Mouse (Mus musculus) heart, postnatal 0 days (tissue): ENCODE data around the gene Cyp4v3. TPM values are rescaled to one million over a fixed set of nuclear protein-coding genes. Genes with fewer than 3 reads are reported as not detected.

Experiments
- ATAC-seq: fragments of 200-750 bp; cut with Nextera tagmentation; 2 replicates; pipeline ENCODE4 v1.8.0; 2017; ENCODE audit warnings: low read depth, moderate number of reproducible peaks, moderate library complexity; ENCODE audit not compliant: insufficient read depth
- DNase-seq: peaks from one replicate; pipeline ENCODE4 v3.0.0-alpha.2; 2016; ENCODE audit warnings: low spot score
- H3K27ac ChIP-seq: fragments of 300-500 bp; sonication (generic); 2 replicates; pipeline ENCODE4 v1.5.1; 2014; ENCODE audit warnings: low read depth, mild to moderate bottlenecking
- H3K27me3 ChIP-seq: fragments of 300-500 bp; sonication (generic); 2 replicates; pipeline ENCODE4 v1.6.1; 2014; ENCODE audit warnings: low read length, mixed read lengths; ENCODE audit not compliant: control insufficient read depth, insufficient read depth
- H3K36me3 ChIP-seq: fragments of 300-500 bp; sonication (generic); replicated peaks from 2 replicates; pipeline ENCODE4 v1.6.1; 2014; ENCODE audit warnings: low read length, mixed read lengths; ENCODE audit not compliant: control insufficient read depth, insufficient read depth
- H3K4me1 ChIP-seq: fragments of 300-500 bp; sonication (generic); 2 replicates; pipeline ENCODE4 v1.6.1; 2014; ENCODE audit warnings: antibody characterized with exemption; ENCODE audit not compliant: control insufficient read depth, insufficient read depth
- H3K4me2 ChIP-seq: fragments of 300-500 bp; sonication (generic); 2 replicates; pipeline ENCODE4 v1.6.1; 2014; ENCODE audit warnings: low read depth, mild to moderate bottlenecking, low read length, moderate library complexity
- H3K4me3 ChIP-seq: fragments of 300-500 bp; sonication (generic); 2 replicates; pipeline ENCODE4 v1.5.1; 2014; ENCODE audit warnings: low read depth, low read length
- H3K9ac ChIP-seq: fragments of 300-500 bp; sonication (generic); replicated peaks from 2 replicates; pipeline ENCODE4 v1.6.1; 2014; ENCODE audit warnings: low read depth, low read length, mixed read lengths
- H3K9me3 ChIP-seq: fragments of 300-500 bp; sonication (generic); replicated peaks from 2 replicates; pipeline ENCODE4 v1.6.1; 2016; ENCODE audit warnings: low read length; ENCODE audit not compliant: control insufficient read depth
- CTCF ChIP-seq: IDR thresholded peaks from 2 replicates; pipeline ENCODE4 v1.5.1; 2016; ENCODE audit warnings: antibody characterized with exemption, control low read depth, low read depth
- EP300 ChIP-seq: IDR thresholded peaks from 2 replicates; pipeline ENCODE4 v1.6.1; 2016; ENCODE audit warnings: antibody characterized with exemption, low read depth
- WGBS: fragments of 180-500 bp; shearing (Covaris S2); extraction: QIAGEN DNeasy Blood & Tissue Kit; methylation state at CpG from one replicate; pipeline ENCODE4 v1.1.7; 2014; 5-methylcytosine and 5-hydroxymethylcytosine counted together
- polyA plus RNA-seq: library from polyadenylated mRNA; unstranded; fragments of >200 nt; fragmentation: Nextera tagmentation; extraction: Ambion mirVana; gene quantifications from 2 replicates; pipeline ENCODE4 v1.2.1, GENCODE M21; 2015
- total RNA-seq: library from RNA; depleted of rRNA; stranded (reverse); fragments of >200 nt; gene quantifications from 2 replicates; pipeline ENCODE4 v1.2.3, GENCODE M21; 2014; ENCODE audit warnings: low replicate concordance

Cyp4v3 gene
- total and polyA plus RNA-seq, 2 experiments from 2014 or later = 0.83 to 1.3 TPM

GRCm38 (mm10) chr8:45268485-45268884 is 64.5 kb downstream of the Cyp4v3 start:
- Histone ChIP-seq H3K27me3 (no peaks in the 10 kb centered on the region), H3K9ac (no peak overlapping the region), H3K4me1 (no peaks in the 10 kb centered on the region), H3K27ac (no peak overlapping the region), H3K4me2 (no peak overlapping the region), H3K9me3 (no peaks in the 10 kb centered on the region), H3K36me3 (no peaks in the 10 kb centered on the region), H3K4me3 (no peak overlapping the region)
- TF ChIP-seq CTCF = no peak
- TF ChIP-seq EP300 = no peak
- no peak for ATAC-seq
- no peak for DNase-seq

DNA sequence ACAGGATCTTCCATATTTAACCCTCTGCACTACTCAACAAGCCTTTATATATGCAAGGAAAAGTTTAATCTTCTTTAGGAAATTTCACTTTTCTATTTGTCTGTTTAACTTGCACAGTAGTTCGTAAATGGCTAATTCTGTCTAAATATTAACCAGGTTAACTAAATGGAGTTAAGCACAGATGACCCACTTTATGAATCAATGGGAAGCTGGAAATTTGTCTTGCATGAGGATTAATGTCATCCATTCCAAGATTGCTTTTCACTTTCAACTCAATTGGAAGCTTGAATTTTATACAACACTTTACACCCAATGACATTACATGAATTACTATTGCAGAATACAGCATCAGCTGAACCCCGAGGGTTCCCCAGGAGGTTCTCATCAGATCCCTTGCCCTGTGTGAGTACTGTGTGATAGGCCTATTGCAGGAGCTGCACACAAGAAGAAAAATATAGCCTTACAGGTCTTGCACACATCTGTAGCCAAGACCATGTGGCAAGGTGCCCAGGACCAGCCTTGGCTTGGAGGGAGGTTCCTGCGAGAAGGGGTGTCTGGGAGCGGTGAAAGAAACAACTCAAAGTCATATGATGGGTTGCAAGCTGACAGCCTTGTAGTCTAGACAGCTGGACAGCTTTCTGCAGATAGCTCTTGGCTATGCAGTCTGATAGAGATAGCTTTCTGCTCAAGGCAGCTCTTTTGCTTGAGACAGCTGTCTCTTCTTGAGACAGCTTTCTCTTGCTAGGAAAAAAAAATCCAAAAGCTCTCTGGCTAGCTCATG is 65.2 kb downstream of the Cyp4v3 start:
- Histone ChIP-seq H3K27ac (no peak overlapping the region), H3K9me3 (no peaks in the 10 kb centered on the region), H3K4me3 (no peak overlapping the region), H3K27me3 (no peaks in the 10 kb centered on the region), H3K36me3 (no peaks in the 10 kb centered on the region), H3K4me1 (no peaks in the 10 kb centered on the region), H3K4me2 (no peak overlapping the region), H3K9ac (no peak overlapping the region)
- WGBS = 49% methylated on average over 4 of the region's 4 CpGs
- ATAC-seq (peak; percentile 36; the same call in 1 of the 2 replicates), DNase-seq (peak; percentile 11)
- no peak for TF ChIP-seq CTCF
- no peak for TF ChIP-seq EP300

GRCm38 (mm10) chr8:45266993-45267392 is 66.0 kb downstream of the Cyp4v3 start:
- H3K27me3 ChIP-seq = no peaks in the 10 kb centered on the region
- DNase-seq = no peak
- no peak overlapping the region for H3K4me2 ChIP-seq
- H3K9ac ChIP-seq = no peak overlapping the region
- ATAC-seq = no peak
- H3K36me3 ChIP-seq = no peaks in the 10 kb centered on the region
- H3K27ac ChIP-seq = no peak overlapping the region
- H3K4me3 ChIP-seq = no peak overlapping the region
- WGBS = 66% methylated on average over 8 of the region's 8 CpGs
- H3K4me1 ChIP-seq = no peaks in the 10 kb centered on the region
- TF ChIP-seq CTCF (no peak), EP300 (no peak)
- H3K9me3 ChIP-seq = no peaks in the 10 kb centered on the region

DNA sequence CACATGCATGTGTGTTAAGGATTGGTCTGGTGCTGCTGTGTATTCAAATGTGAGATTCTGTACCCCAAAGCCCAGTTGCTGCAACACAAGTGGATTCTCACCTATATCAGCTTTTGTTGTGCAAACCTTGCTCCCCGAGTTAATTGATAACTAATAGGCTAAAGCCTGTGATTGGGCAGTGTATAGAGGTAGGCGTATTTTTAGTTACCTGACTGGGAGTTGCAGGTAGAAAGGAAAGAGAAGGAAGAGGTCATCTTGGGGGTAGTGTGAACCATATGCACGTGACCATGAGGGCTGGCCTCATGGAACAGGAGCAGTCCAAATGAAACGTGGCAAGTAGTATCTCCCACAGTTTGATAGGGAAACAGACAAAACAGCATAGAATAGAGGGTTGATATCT is 68.1 kb downstream of the Cyp4v3 start:
- Histone ChIP-seq H3K9me3 (no peaks in the 10 kb centered on the region), H3K27ac (no peak overlapping the region), H3K27me3 (no peaks in the 10 kb centered on the region), H3K4me1 (no peaks in the 10 kb centered on the region), H3K9ac (no peak overlapping the region), H3K4me2 (no peak overlapping the region), H3K4me3 (no peak overlapping the region), H3K36me3 (no peaks in the 10 kb centered on the region)
- 76% methylated on average over 4 of the region's 4 CpGs for WGBS
- no peak for DNase-seq
- no peak for ATAC-seq
- TF ChIP-seq CTCF (no peak), EP300 (no peak)

DNA sequence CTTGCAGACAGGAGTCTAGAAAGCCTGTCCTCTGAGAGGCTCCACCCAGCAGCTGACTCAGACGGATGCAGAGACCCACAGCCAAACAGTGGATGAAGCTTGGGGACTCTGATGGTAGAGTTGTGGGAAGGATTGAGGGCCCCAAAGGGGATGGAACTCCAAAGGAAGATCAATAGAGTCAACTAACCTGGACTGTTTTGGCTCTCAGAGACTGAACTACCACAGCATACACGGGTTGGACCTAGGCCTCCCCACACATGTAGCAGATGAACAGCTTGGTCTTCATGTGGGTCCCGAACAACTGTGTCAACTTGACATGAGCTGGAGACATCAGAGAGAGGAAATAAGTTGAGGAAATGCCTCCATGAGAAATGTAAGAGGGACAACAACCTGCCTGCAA is 70.2 kb downstream of the Cyp4v3 start:
- H3K9ac ChIP-seq = no peak overlapping the region
- no peak overlapping the region for H3K4me2 ChIP-seq
- H3K9me3 ChIP-seq = no peaks in the 10 kb centered on the region
- no peaks in the 10 kb centered on the region for H3K4me1 ChIP-seq
- no peak for ATAC-seq
- no peaks in the 10 kb centered on the region for H3K36me3 ChIP-seq
- no peak overlapping the region for H3K4me3 ChIP-seq
- 76% methylated on average over 3 of the region's 3 CpGs for WGBS
- no peak overlapping the region for H3K27ac ChIP-seq
- no peaks in the 10 kb centered on the region for H3K27me3 ChIP-seq
- TF ChIP-seq CTCF (no peak), EP300 (no peak)
- no peak for DNase-seq

DNA sequence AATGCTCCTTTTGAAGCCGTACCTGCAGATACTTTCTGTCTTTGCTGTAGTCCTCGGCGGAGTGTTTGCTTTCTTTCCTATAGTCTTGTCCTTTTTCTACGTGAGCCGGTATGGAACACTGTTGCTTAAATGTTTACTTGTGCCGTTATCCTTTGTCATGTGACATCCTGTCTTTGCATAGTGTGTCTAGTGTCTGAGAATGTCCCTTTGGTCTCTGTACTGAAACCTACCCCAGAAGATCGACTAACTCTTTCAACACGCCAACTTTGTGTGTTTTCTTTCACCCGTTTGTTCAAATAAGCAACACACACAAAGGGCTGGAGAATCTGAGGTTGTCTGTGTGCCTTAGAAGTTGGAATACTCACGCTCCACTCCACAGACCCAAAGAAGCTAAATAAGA is 71.1 kb downstream of the Cyp4v3 start, which contains the start of gene F11:
Gene F11 (minus strand): TSS at position 112 of the 400 bp plus-strand sequence.
- Histone ChIP-seq H3K36me3 (no peaks in the 10 kb centered on the region), H3K27me3 (no peaks in the 10 kb centered on the region), H3K4me1 (no peaks in the 10 kb centered on the region), H3K4me3 (no peak within 1 kb of the TSS), H3K9ac (no peak within 1 kb of the TSS), H3K9me3 (no peaks in the 10 kb centered on the region), H3K4me2 (no peak within 1 kb of the TSS), H3K27ac (no peak within 1 kb of the TSS)
- 78% methylated on average over 10 of the region's 10 CpGs for WGBS
- ATAC-seq = no peak
- DNase-seq = no peak
- TF ChIP-seq CTCF (no peak), EP300 (no peak)
